Mouse (Mus musculus) heart, postnatal 0 days (tissue): ENCODE data around the gene Selenon. TPM values are rescaled to one million over a fixed set of nuclear protein-coding genes. Genes with fewer than 3 reads are reported as not detected.

Experiments used
- ATAC-seq: fragments of 200-750 bp; cut with Nextera tagmentation; 2 replicates; pipeline ENCODE4 v1.8.0; 2017; ENCODE audit warnings: low read depth, moderate number of reproducible peaks, moderate library complexity; ENCODE audit not compliant: insufficient read depth
- DNase-seq: peaks from one replicate; pipeline ENCODE4 v3.0.0-alpha.2; 2016; ENCODE audit warnings: low spot score
- H3K27ac ChIP-seq: fragments of 300-500 bp; sonication (generic); 2 replicates; pipeline ENCODE4 v1.5.1; 2014; ENCODE audit warnings: low read depth, mild to moderate bottlenecking
- H3K27me3 ChIP-seq: fragments of 300-500 bp; sonication (generic); 2 replicates; pipeline ENCODE4 v1.6.1; 2014; ENCODE audit warnings: low read length, mixed read lengths; ENCODE audit not compliant: control insufficient read depth, insufficient read depth
- H3K36me3 ChIP-seq: fragments of 300-500 bp; sonication (generic); replicated peaks from 2 replicates; pipeline ENCODE4 v1.6.1; 2014; ENCODE audit warnings: low read length, mixed read lengths; ENCODE audit not compliant: control insufficient read depth, insufficient read depth
- H3K4me1 ChIP-seq: fragments of 300-500 bp; sonication (generic); 2 replicates; pipeline ENCODE4 v1.6.1; 2014; ENCODE audit warnings: antibody characterized with exemption; ENCODE audit not compliant: control insufficient read depth, insufficient read depth
- H3K4me2 ChIP-seq: fragments of 300-500 bp; sonication (generic); 2 replicates; pipeline ENCODE4 v1.6.1; 2014; ENCODE audit warnings: low read depth, mild to moderate bottlenecking, low read length, moderate library complexity
- H3K4me3 ChIP-seq: fragments of 300-500 bp; sonication (generic); 2 replicates; pipeline ENCODE4 v1.5.1; 2014; ENCODE audit warnings: low read depth, low read length
- H3K9ac ChIP-seq: fragments of 300-500 bp; sonication (generic); replicated peaks from 2 replicates; pipeline ENCODE4 v1.6.1; 2014; ENCODE audit warnings: low read depth, low read length, mixed read lengths
- H3K9me3 ChIP-seq: fragments of 300-500 bp; sonication (generic); replicated peaks from 2 replicates; pipeline ENCODE4 v1.6.1; 2016; ENCODE audit warnings: low read length; ENCODE audit not compliant: control insufficient read depth
- CTCF ChIP-seq: IDR thresholded peaks from 2 replicates; pipeline ENCODE4 v1.5.1; 2016; ENCODE audit warnings: antibody characterized with exemption, control low read depth, low read depth
- EP300 ChIP-seq: IDR thresholded peaks from 2 replicates; pipeline ENCODE4 v1.6.1; 2016; ENCODE audit warnings: antibody characterized with exemption, low read depth
- WGBS: fragments of 180-500 bp; shearing (Covaris S2); extraction: QIAGEN DNeasy Blood & Tissue Kit; methylation state at CpG from one replicate; pipeline ENCODE4 v1.1.7; 2014; 5-methylcytosine and 5-hydroxymethylcytosine counted together
- microRNA-seq: library from miRNA; unstranded; fragments of <30 nt; microRNA quantifications from one replicate; pipeline ENCODE4, GENCODE M21; 2016
- polyA plus RNA-seq: library from polyadenylated mRNA; unstranded; fragments of >200 nt; fragmentation: Nextera tagmentation; extraction: Ambion mirVana; gene quantifications from 2 replicates; pipeline ENCODE4 v1.2.1, GENCODE M21; 2015
- total RNA-seq: library from RNA; depleted of rRNA; stranded (reverse); fragments of >200 nt; gene quantifications from 2 replicates; pipeline ENCODE4 v1.2.3, GENCODE M21; 2014; ENCODE audit warnings: low replicate concordance; rRNA removed

Gene Selenon
- total and polyA plus RNA-seq, 2 experiments from 2014 or later: 6.8 to 18.2 TPM

GRCm38 (mm10) chr4:134489986-134490665, 61.8 kb downstream of the Selenon start:
- no peaks in the 10 kb centered on the region for H3K36me3 ChIP-seq
- DNase-seq (no peak), ATAC-seq (no peak)
- no peaks in the 10 kb centered on the region for H3K9me3 ChIP-seq
- H3K4me1 ChIP-seq: peaks cover 8% of the 10 kb centered on the region
- no peak overlapping the region for H3K27ac ChIP-seq
- H3K9ac ChIP-seq: no peak overlapping the region
- 74% methylated on average over 11 of the region's 11 CpGs for WGBS
- H3K4me3 ChIP-seq: no peak overlapping the region
- TF ChIP-seq EP300 (no peak), CTCF (no peak)
- no peak overlapping the region for H3K4me2 ChIP-seq
- H3K27me3 ChIP-seq: no peaks in the 10 kb centered on the region

- Histone ChIP-seq H3K27ac (no peak overlapping the region), H3K27me3 (no peaks in the 10 kb centered on the region), H3K4me2 (no peak overlapping the region), H3K36me3 (no peaks in the 10 kb centered on the region), H3K4me3 (no peak overlapping the region), H3K9me3 (no peaks in the 10 kb centered on the region), H3K9ac (no peak overlapping the region), H3K4me1 (no peaks in the 10 kb centered on the region)
- ATAC-seq (no peak), DNase-seq (no peak)
- TF ChIP-seq CTCF (no peak), EP300 (no peak)
- 86% methylated on average over 5 of the region's 5 CpGs for WGBS
Observed at GRCm38 (mm10) chr4:134488211-134488610, 63.8 kb downstream of the Selenon start.

Small RNAs within 50 kb of the gene (microRNA-seq; reads per million reads assigned to microRNA genes)
- not detected for gene Mir6403

Other genes starting within 250 kb of the Selenon start
- 168 and 170 TPM in 2 replicates for gene Trim63, start 237.0 kb downstream of the Selenon start, total RNA-seq
- gene Trim63, start 237.0 kb downstream of the Selenon start, polyA plus RNA-seq: 248 and 281 TPM in 2 replicates
- gene Slc30a2, start 209.0 kb downstream of the Selenon start, total RNA-seq: 0.38 TPM in 1 of 2 replicates, not detected in the other
- gene Slc30a2, start 209.0 kb downstream of the Selenon start, polyA plus RNA-seq: 0.16 and 0.33 TPM in 2 replicates
- gene Extl1, start 168.3 kb downstream of the Selenon start, total RNA-seq: 3.1 and 11.5 TPM in 2 replicates
- 2.9 and 3.4 TPM in 2 replicates for gene Extl1, start 168.3 kb downstream of the Selenon start, polyA plus RNA-seq
- 16.3 and 17.2 TPM in 2 replicates for gene Pafah2, start 155.8 kb downstream of the Selenon start, total RNA-seq
- gene Pafah2, start 155.8 kb downstream of the Selenon start, polyA plus RNA-seq: 7.2 and 7.8 TPM in 2 replicates
- gene Stmn1, start 83.8 kb downstream of the Selenon start, total RNA-seq: 149 and 227 TPM in 2 replicates
- 372 and 387 TPM in 2 replicates for gene Stmn1, start 83.8 kb downstream of the Selenon start, polyA plus RNA-seq
- 13.1 and 25.4 TPM in 2 replicates for gene Paqr7, start 55.5 kb downstream of the Selenon start, total RNA-seq
- gene Paqr7, start 55.5 kb downstream of the Selenon start, polyA plus RNA-seq: 15.4 and 18.7 TPM in 2 replicates
- 2.7 and 3.1 TPM in 2 replicates for gene Aunip, start 41.2 kb downstream of the Selenon start, total RNA-seq
- gene Aunip, start 41.2 kb downstream of the Selenon start, polyA plus RNA-seq: 1.8 and 2.5 TPM in 2 replicates
- gene Mtfr1l, start 16.8 kb downstream of the Selenon start, total RNA-seq: 145 and 159 TPM in 2 replicates
- 191 and 207 TPM in 2 replicates for gene Mtfr1l, start 16.8 kb downstream of the Selenon start, polyA plus RNA-seq
- gene Man1c1, start 152.1 kb upstream of the Selenon start, total RNA-seq: 14.8 and 21.2 TPM in 2 replicates
- gene Man1c1, start 152.1 kb upstream of the Selenon start, polyA plus RNA-seq: 3.8 TPM in 2 replicates
- gene Ldlrap1, start 215.9 kb upstream of the Selenon start, total RNA-seq: 9.4 and 31.8 TPM in 2 replicates
- 11.6 and 12.3 TPM in 2 replicates for gene Ldlrap1, start 215.9 kb upstream of the Selenon start, polyA plus RNA-seq